Mouse (Mus musculus) limb, embryonic 14.5 days (tissue): ENCODE measurements around the gene Zxdc. TPM values are rescaled to one million over a fixed set of nuclear protein-coding genes. Genes with fewer than 3 reads are reported as not detected.

Source experiments
- ATAC-seq: fragments of 200-750 bp; cut with Nextera tagmentation; 2 replicates; pipeline ENCODE4 v1.8.0; 2017; ENCODE audit warnings: low read depth, moderate number of reproducible peaks, moderate TSS enrichment; ENCODE audit not compliant: low FRiP score
- DNase-seq: peaks from one replicate; pipeline ENCODE4 v3.0.0-alpha.2; 2015; ENCODE audit warnings: low spot score
- H3K27ac ChIP-seq: fragments of 300-500 bp; sonication (generic); replicated peaks from 2 replicates; pipeline ENCODE4 v1.5.1; 2014; ENCODE audit warnings: low read depth, mild to moderate bottlenecking, low read length, moderate library complexity, mixed read lengths
- H3K27me3 ChIP-seq: fragments of 300-500 bp; sonication (generic); 2 replicates; pipeline ENCODE4 v1.6.1; 2014; ENCODE audit warnings: low read length, mixed read lengths; ENCODE audit not compliant: control insufficient read depth, insufficient read depth
- H3K36me3 ChIP-seq: fragments of 300-500 bp; sonication (generic); 2 replicates; pipeline ENCODE4 v1.6.1; 2014; ENCODE audit warnings: mild to moderate bottlenecking, low read length, moderate library complexity, mixed read lengths; ENCODE audit not compliant: control insufficient read depth, insufficient read depth
- H3K4me1 ChIP-seq: fragments of 300-500 bp; sonication (generic); 2 replicates; pipeline ENCODE4 v1.6.1; 2014; ENCODE audit warnings: antibody characterized with exemption, low read length, mixed read lengths; ENCODE audit not compliant: control insufficient read depth, insufficient read depth
- H3K4me2 ChIP-seq: fragments of 300-500 bp; sonication (generic); replicated peaks from 2 replicates; pipeline ENCODE4 v1.6.1; 2014; ENCODE audit warnings: low read depth, mild to moderate bottlenecking, low read length, moderate library complexity; ENCODE audit not compliant: severe bottlenecking
- H3K4me3 ChIP-seq: fragments of 300-500 bp; sonication (generic); replicated peaks from 2 replicates; pipeline ENCODE4 v1.5.1; 2014; ENCODE audit warnings: low read length
- H3K9ac ChIP-seq: fragments of 300-500 bp; sonication (generic); 2 replicates; pipeline ENCODE4 v1.6.1; 2014; ENCODE audit warnings: mild to moderate bottlenecking, low read depth, low read length, moderate library complexity; ENCODE audit not compliant: severe bottlenecking
- H3K9me3 ChIP-seq: fragments of 300-500 bp; sonication (generic); 2 replicates; pipeline ENCODE4 v1.6.1; 2016; ENCODE audit warnings: low read length; ENCODE audit not compliant: control insufficient read depth
- POLR2A ChIP-seq: fragments of 200-500 bp; IDR thresholded peaks from 2 replicates; pipeline ENCODE4 v1.8.0; 2012; ENCODE audit warnings: inconsistent platforms, mild to moderate bottlenecking, moderate library complexity, borderline replicate concordance; ENCODE audit not compliant: insufficient read depth, insufficient read length; ENCODE audit errors: extremely low read depth
- WGBS: fragments of 180-500 bp; shearing (Covaris S2); extraction: QIAGEN DNeasy Blood & Tissue Kit; methylation state at CpG from one replicate; pipeline ENCODE4 v1.1.7; 2014; 5-methylcytosine and 5-hydroxymethylcytosine counted together
- polyA plus RNA-seq, 2 experiments: library from polyadenylated mRNA; depleted of rRNA in 1 of 2; stranded (reverse) in 1 of 2; unstranded in 1 of 2; fragments of >200 nt; fragmentation: Nextera tagmentation in 1 of 2; extraction: Ambion mirVana in 1 of 2; gene quantifications; 2 replicates each; pipeline versions ENCODE4 v1.2.1 to v1.2.3; 2012 to 2014

Gene Zxdc
- polyA plus RNA-seq, 2 experiments, result 13.5 to 15.1 TPM

DNA sequence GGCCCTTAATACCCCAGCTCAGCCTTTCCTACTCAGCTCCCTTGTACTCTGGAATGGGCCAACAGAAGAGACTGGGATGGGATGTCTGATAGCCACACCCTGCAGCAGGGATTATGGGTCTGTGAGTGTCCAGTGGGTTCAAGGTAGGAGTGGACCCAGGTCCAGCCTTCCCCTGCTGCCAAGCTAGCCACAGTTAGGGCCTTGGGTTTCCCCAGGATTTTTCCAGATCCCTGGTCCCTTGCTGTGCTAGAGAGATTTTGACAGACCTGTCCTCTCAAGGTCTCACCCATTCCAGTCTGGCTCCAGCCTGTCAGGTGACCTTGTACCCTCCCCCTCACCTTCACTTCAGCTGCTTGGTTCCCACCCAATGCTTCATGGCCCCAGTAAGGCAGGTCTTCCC lies 39.3 kb downstream of the Zxdc start:
- H3K4me2 ChIP-seq, result no peak overlapping the region
- DNase-seq (no peak), ATAC-seq (no peak)
- no peaks in the 10 kb centered on the region for H3K27me3 ChIP-seq
- no peak overlapping the region for H3K27ac ChIP-seq
- H3K4me1 ChIP-seq, result no peaks in the 10 kb centered on the region
- peaks cover 6% of the 10 kb centered on the region; the same call in 1 of the 2 replicates for H3K36me3 ChIP-seq
- TF ChIP-seq POLR2A, result no peak
- no peaks in the 10 kb centered on the region for H3K9me3 ChIP-seq
- H3K4me3 ChIP-seq, result no peak overlapping the region
- no peak overlapping the region for H3K9ac ChIP-seq

GRCm38 (mm10) chr6:90410972-90411371 lies 41.7 kb downstream of the Zxdc start:
- Histone ChIP-seq H3K4me1 (no peaks in the 10 kb centered on the region), H3K27ac (no peak overlapping the region), H3K36me3 (no peaks in the 10 kb centered on the region), H3K9ac (no peak overlapping the region), H3K4me2 (no peak overlapping the region), H3K4me3 (no peak overlapping the region), H3K27me3 (no peaks in the 10 kb centered on the region), H3K9me3 (no peaks in the 10 kb centered on the region)
- 82% methylated on average over 1 of the region's 1 CpGs for WGBS
- ATAC-seq (no peak), DNase-seq (no peak)
- TF ChIP-seq POLR2A, result no peak

DNA sequence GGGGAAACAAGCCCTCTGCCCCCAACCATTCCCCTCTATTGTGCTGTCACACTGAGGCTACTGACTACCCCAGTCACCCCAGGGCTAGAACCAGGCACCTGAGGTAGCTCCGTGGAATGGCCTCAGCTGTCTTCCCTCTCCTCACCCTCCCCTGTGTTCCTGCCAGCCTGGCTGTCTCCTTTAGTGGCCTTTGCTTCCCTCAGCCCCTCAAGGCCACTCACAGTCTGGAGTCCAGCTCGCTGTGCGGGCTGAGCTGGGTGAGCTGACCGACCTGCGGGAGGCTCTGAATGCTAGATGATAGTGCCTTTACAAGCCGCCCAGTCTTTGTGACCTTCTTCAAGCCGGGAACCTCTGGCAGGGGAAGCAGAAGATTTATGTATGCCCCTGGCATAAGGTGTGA lies 42.6 kb downstream of the Zxdc start:
- H3K4me2 ChIP-seq, result no peak overlapping the region
- DNase-seq (no peak), ATAC-seq (no peak)
- no peaks in the 10 kb centered on the region for H3K4me1 ChIP-seq
- H3K36me3 ChIP-seq, result no peaks in the 10 kb centered on the region
- 74% methylated on average over 7 of the region's 7 CpGs for WGBS
- no peaks in the 10 kb centered on the region for H3K27me3 ChIP-seq
- H3K27ac ChIP-seq, result no peak overlapping the region
- no peaks in the 10 kb centered on the region for H3K9me3 ChIP-seq
- no peak overlapping the region for H3K9ac ChIP-seq
- no peak overlapping the region for H3K4me3 ChIP-seq
- TF ChIP-seq POLR2A, result no peak

- H3K36me3 ChIP-seq, result no peaks in the 10 kb centered on the region
- H3K9me3 ChIP-seq, result no peaks in the 10 kb centered on the region
- 7% methylated on average over 14 of the region's 14 CpGs for WGBS
- peak overlapping the region; percentile 36 for H3K4me2 ChIP-seq
- DNase-seq, result peak; percentile 70
- H3K9ac ChIP-seq, result no peak overlapping the region
- no peak for TF ChIP-seq POLR2A
- no peak overlapping the region for H3K27ac ChIP-seq
- H3K4me3 ChIP-seq, result no peak overlapping the region; the same call in 1 of the 2 replicates
- peak; percentile 86 for ATAC-seq
- H3K4me1 ChIP-seq, result no peaks in the 10 kb centered on the region; the same call in 1 of the 2 replicates
- 0 out of 2 replicates have a peak, but pooled peaks cover 4% of the 10 kb centered on the region for H3K27me3 ChIP-seq
These were observed 53.3 kb downstream of the Zxdc start for GRCm38 (mm10) chr6:90422565-90422964.

DNA sequence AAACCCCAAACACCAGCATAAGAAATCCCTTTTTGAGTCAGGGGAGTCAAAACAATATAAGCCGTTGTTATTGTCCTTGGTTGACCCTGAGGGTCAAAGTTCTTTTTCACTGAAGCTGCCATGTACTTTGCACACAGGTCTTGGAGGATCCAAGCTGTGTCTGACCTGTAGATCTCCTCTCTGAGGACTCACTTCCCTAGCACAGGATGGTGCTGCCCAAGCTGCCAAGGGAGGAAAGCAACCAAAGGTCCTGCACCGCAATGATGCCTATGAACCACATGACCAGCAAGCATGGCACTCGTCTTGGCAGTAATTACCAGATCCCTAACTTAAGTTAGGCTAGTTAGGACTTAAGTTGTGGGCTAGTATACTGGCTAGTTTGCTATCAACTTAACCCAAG lies 56.1 kb downstream of the Zxdc start:
- Histone ChIP-seq H3K9me3 (no peaks in the 10 kb centered on the region), H3K4me1 (no peaks in the 10 kb centered on the region; the same call in none of the 2 replicates), H3K27ac (no peak overlapping the region), H3K27me3 (0 out of 2 replicates have a peak, but pooled peaks cover 8% of the 10 kb centered on the region), H3K9ac (no peak overlapping the region), H3K4me3 (no peak overlapping the region), H3K36me3 (no peaks in the 10 kb centered on the region), H3K4me2 (no peak overlapping the region)
- no peak for DNase-seq
- no peak for TF ChIP-seq POLR2A
- WGBS, result 78% methylated on average over 3 of the region's 3 CpGs
- ATAC-seq, result no peak

- Histone ChIP-seq H3K27ac (no peak overlapping the region), H3K4me2 (no peak overlapping the region), H3K4me1 (no peaks in the 10 kb centered on the region; the same call in none of the 2 replicates), H3K27me3 (0 out of 2 replicates have a peak, but pooled peaks cover 8% of the 10 kb centered on the region), H3K4me3 (no peak overlapping the region), H3K9ac (no peak overlapping the region), H3K9me3 (no peaks in the 10 kb centered on the region), H3K36me3 (no peaks in the 10 kb centered on the region)
- 69% methylated on average over 4 of the region's 4 CpGs for WGBS
- TF ChIP-seq POLR2A, result no peak
- ATAC-seq (no peak), DNase-seq (no peak)
These were observed 56.7 kb downstream of the Zxdc start for GRCm38 (mm10) chr6:90426003-90426402.
